Mouse (Mus musculus) neural tube, embryonic 10.5 days (tissue): ENCODE measurements around the gene Larp1b.
A peak's percentile ranks its signal among the peaks of the same experiment; 100 is the strongest.

ENCODE experiments used
- DNase-seq: peaks from one replicate; pipeline ENCODE4 v3.0.0-alpha.2; 2017; ENCODE audit warnings: low spot score; ENCODE audit errors: extremely low spot score

The Larp1b gene

DNA sequence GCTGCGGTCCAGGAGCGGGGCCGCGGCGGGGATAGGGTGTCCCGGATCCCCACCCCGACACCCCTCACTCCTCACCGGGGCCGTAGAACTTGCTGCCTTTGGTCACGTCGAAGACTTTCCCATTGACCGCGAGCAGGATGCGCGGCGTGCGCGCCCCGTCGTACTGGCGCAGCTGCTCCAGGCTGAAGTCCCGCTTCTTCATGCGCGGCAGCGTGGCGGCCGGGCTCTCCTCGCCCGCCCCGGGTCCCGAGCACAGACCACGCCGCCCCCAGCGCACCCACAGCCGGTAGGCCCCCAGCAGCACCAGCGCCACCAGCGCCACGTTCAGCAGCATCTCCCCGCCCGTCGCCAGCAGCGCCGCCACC lies 132.9 kb downstream of the Larp1b start:
- no peak for DNase-seq

DNA sequence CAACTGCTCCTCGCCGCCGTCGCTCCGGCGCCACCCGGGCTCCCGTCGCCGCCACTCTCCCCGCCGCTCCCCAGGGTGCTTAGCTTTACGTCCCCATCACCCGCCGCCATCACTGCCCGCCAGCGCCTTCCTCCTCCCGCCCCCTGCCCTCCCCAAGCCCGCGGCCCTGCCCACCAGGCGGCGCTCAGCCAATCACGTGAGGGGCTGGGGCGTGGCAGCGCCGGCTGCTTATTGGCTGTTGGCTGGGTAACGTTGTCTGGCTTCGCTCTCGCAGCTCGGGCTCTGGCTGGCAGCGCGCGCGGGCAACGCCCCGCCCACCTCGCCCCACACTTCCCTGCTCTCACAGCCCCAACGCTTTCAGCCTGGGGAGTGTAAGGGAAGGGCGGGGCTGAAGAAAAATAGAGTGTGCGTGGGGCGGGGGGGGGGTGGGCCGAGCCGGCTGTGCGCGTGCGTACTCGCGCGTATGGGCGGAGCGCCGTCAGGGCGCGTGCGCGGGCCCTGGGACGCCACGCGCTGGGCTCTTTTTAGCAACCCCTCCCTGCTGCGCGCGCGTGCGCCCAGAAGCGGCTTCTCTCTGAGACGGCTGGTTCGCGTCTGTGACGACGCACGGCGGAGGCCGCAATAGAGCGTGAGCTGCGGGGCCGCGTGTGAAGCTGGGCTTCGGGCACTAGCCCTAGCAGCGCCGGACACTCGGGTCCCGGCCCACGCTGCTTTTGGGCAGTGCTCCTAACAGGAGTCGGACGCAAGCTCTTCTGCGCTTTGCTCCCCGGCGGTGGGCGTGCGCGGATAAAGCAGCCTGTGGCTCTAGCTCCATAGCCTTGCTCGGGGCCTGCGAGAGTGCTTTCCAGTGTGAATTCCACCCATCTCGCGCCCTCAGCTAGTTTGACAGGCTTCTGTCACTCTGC lies 133.5 kb downstream of the Larp1b start, which contains the start of gene Pgrmc2:
Pgrmc2 (minus strand) TSS at position 162 of the 905 bp plus-strand sequence.
- peak; percentile 97 for DNase-seq

DNA sequence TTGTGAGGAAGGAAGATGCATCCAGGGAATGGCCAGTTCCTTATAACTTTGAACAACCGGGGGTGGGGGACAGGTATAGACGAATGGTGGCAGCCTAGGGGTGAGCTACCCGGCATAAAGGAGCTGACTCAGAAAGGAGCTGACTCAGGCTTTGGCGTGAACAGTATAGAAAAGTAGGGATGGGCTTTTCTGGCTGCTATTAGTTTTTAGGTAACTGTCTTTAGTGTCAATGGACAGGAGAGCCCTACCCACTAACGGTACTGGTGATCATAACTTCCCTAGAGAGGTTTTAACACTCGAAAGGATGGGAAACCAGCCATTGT lies 134.1 kb downstream of the Larp1b start:
- no peak for DNase-seq

GRCm38 (mm10) chr3:41084421-41084820 lies 134.8 kb downstream of the Larp1b start:
- no peak for DNase-seq

DNA sequence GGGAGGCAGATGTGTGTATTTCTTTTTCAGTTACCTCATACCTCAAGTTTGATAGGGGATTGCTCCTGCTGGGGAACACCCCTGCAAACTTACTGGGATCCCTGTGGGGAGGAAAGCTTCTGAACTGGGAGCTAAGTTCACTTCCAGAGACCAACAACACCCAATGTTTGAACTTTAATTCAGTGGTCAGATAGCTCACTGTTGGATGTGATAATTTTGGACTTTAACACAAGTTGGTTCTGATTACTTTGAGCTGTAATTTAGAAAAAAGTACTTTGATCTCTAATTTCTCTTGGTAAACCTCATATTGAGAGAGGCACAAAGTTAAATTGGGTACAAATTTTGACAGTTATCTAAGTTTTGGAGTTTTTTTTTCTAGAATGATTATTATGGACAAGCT lies 137.4 kb downstream of the Larp1b start:
- DNase-seq = no peak
